Mouse (Mus musculus) MEL (cell line): ENCODE data around the gene Gata3. TPM values are rescaled to one million over a fixed set of nuclear protein-coding genes. Genes with fewer than 3 reads are reported as not detected.

Experiments
- DNase-seq: peaks from one replicate; pipeline ENCODE4 v3.0.0; 2011; ENCODE audit warnings: low read depth, low spot score
- H3K27ac ChIP-seq: 2 replicates; pipeline ENCODE4 v1.5.1; 2012; ENCODE audit warnings: low read depth, mild to moderate bottlenecking, control low read depth, low read length, moderate library complexity; ENCODE audit not compliant: control insufficient read depth
- H3K27me3 ChIP-seq, 2 experiments: fragments of 150-350 bp in 1 of 2; sonication (generic) in 1 of 2; 2 replicates each; pipeline ENCODE4 v1.6.1; 2012; ENCODE audit warnings: low read length in 2 of 2, mild to moderate bottlenecking in 2 of 2, improper control_type of control experiment in 1 of 2, moderate library complexity in 1 of 2; ENCODE audit not compliant: insufficient read depth in 2 of 2, control insufficient read depth in 1 of 2
- H3K36me3 ChIP-seq, 2 experiments: 2 replicates each; pipeline ENCODE4 v1.6.1; 2012 to 2014; ENCODE audit warnings: low read length in 2 of 2, improper control_type of control experiment in 1 of 2, inconsistent platforms in 1 of 2, mild to moderate bottlenecking in 1 of 2; ENCODE audit not compliant: insufficient read depth in 2 of 2, control insufficient read depth in 1 of 2
- H3K4me1 ChIP-seq, 2 experiments: fragments of 150-350 bp in 1 of 2; sonication (generic) in 1 of 2; 2 replicates each; pipeline ENCODE4 v1.6.1; 2012; ENCODE audit warnings: low read length in 2 of 2, improper control_type of control experiment in 1 of 2, mild to moderate bottlenecking in 1 of 2; ENCODE audit not compliant: insufficient read depth in 2 of 2, control insufficient read depth in 1 of 2
- H3K4me3 ChIP-seq, 2 experiments: fragments of 150-350 bp in 1 of 2; sonication (generic) in 1 of 2; 2 replicates each; pipeline ENCODE4 v1.5.1; 2012; ENCODE audit warnings: low read depth in 2 of 2, low read length in 2 of 2, mild to moderate bottlenecking in 2 of 2, moderate library complexity in 2 of 2, control low read depth in 1 of 2, improper control_type of control experiment in 1 of 2; ENCODE audit not compliant: control insufficient read depth in 1 of 2, insufficient read depth in 1 of 2
- H3K79me2 ChIP-seq: 2 replicates; pipeline ENCODE4 v1.6.1; 2012; ENCODE audit warnings: mild to moderate bottlenecking, low read length, moderate library complexity; ENCODE audit not compliant: control insufficient read depth, poor library complexity, insufficient read depth
- H3K9ac ChIP-seq: 2 replicates; pipeline ENCODE4 v1.6.1; 2012; ENCODE audit warnings: low read depth, mild to moderate bottlenecking, control low read depth, low read length, moderate library complexity; ENCODE audit not compliant: control insufficient read depth, poor library complexity, severe bottlenecking
- H3K9me3 ChIP-seq: fragments of 150-350 bp; sonication (generic); replicated peaks from 2 replicates; pipeline ENCODE4 v1.6.1; 2012; ENCODE audit warnings: mild to moderate bottlenecking, low read length, improper control_type of control experiment, moderate library complexity; ENCODE audit not compliant: insufficient read depth
- BHLHE40 ChIP-seq: IDR thresholded peaks from 2 replicates; pipeline ENCODE4 v1.6.1; 2012; ENCODE audit warnings: low read depth, mild to moderate bottlenecking, inconsistent platforms, low read length, improper control_type of control experiment, borderline replicate concordance
- CHD1 ChIP-seq: IDR thresholded peaks from 2 replicates; pipeline ENCODE4 v1.6.1; 2012; ENCODE audit warnings: low read depth, mild to moderate bottlenecking, inconsistent platforms, low read length, improper control_type of control experiment
- CHD2 ChIP-seq: IDR thresholded peaks from 2 replicates; pipeline ENCODE4 v1.6.1; 2011; ENCODE audit warnings: low read length, improper control_type of control experiment
- CTCF ChIP-seq, 3 experiments: IDR thresholded peaks in 2 of 3; conservative IDR thresholded peaks in 1 of 3; 2 replicates each; pipeline ENCODE4 v1.5.1; 2011 to 2012; ENCODE audit warnings: low read length in 3 of 3, low read depth in 2 of 3, mild to moderate bottlenecking in 2 of 3, improper control_type of control experiment in 1 of 3, inconsistent platforms in 1 of 3, mixed read lengths in 1 of 3, moderate library complexity in 1 of 3; ENCODE audit not compliant: control insufficient read depth in 1 of 3, insufficient read depth in 1 of 3, poor library complexity in 1 of 3, severe bottlenecking in 1 of 3
- EP300 ChIP-seq, 2 experiments: IDR thresholded peaks; 2 replicates each; pipeline ENCODE4 v1.6.1; 2011; ENCODE audit warnings: improper control_type of control experiment in 2 of 2, low read length in 2 of 2, low read depth in 1 of 2, mild to moderate bottlenecking in 1 of 2
- ETS1 ChIP-seq: IDR thresholded peaks from 2 replicates; pipeline ENCODE4 v1.6.1; 2012; ENCODE audit warnings: low read depth, mild to moderate bottlenecking, inconsistent platforms, low read length, improper control_type of control experiment, moderate library complexity
- GABPA ChIP-seq: IDR thresholded peaks from 2 replicates; pipeline ENCODE4 v1.6.1; 2012; ENCODE audit warnings: low read depth, mild to moderate bottlenecking, inconsistent platforms, low read length, improper control_type of control experiment, moderate library complexity
- GATA1 ChIP-seq: IDR thresholded peaks from 2 replicates; pipeline ENCODE4 v1.6.1; 2011; ENCODE audit warnings: low read depth, low read length, improper control_type of control experiment
- JUND ChIP-seq: IDR thresholded peaks from 2 replicates; pipeline ENCODE4 v1.6.1; 2011; ENCODE audit warnings: low read depth, mild to moderate bottlenecking, improper control_type of control experiment, low read length
- MAX ChIP-seq: IDR thresholded peaks from 2 replicates; pipeline ENCODE4 v1.6.1; 2011; ENCODE audit warnings: low read length, improper control_type of control experiment
- MXI1 ChIP-seq: IDR thresholded peaks from 2 replicates; pipeline ENCODE4 v1.6.1; 2011; ENCODE audit warnings: mild to moderate bottlenecking, low read depth, low read length, improper control_type of control experiment
- MYB ChIP-seq: IDR thresholded peaks from 2 replicates; pipeline ENCODE4 v1.6.1; 2011; ENCODE audit warnings: mild to moderate bottlenecking, low read depth, low read length, improper control_type of control experiment
- MYC ChIP-seq: IDR thresholded peaks from 2 replicates; pipeline ENCODE4 v1.6.1; 2011; ENCODE audit warnings: low read depth, mild to moderate bottlenecking, low read length, improper control_type of control experiment, moderate library complexity
- NRF1 ChIP-seq: IDR thresholded peaks from 2 replicates; pipeline ENCODE4 v1.6.1; 2014; ENCODE audit warnings: low read depth, mild to moderate bottlenecking, inconsistent platforms, low read length, improper control_type of control experiment, moderate library complexity; ENCODE audit not compliant: poor library complexity, insufficient read depth, severe bottlenecking
- POLR2A ChIP-seq, 2 experiments: IDR thresholded peaks; 2 replicates each; pipeline ENCODE4 v1.6.1; 2011 to 2012; ENCODE audit warnings: low read length in 2 of 2, mild to moderate bottlenecking in 2 of 2, control low read depth in 1 of 2, improper control_type of control experiment in 1 of 2, low read depth in 1 of 2, moderate library complexity in 1 of 2; ENCODE audit not compliant: control insufficient read depth in 1 of 2, insufficient read depth in 1 of 2, poor library complexity in 1 of 2
- POLR2AphosphoS2 ChIP-seq: IDR thresholded peaks from 2 replicates; pipeline ENCODE4 v1.6.1; 2011; ENCODE audit warnings: low read length, improper control_type of control experiment
- RAD21 ChIP-seq: IDR thresholded peaks from 2 replicates; pipeline ENCODE4 v1.6.1; 2011; ENCODE audit warnings: mild to moderate bottlenecking, low read depth, low read length, improper control_type of control experiment
- RCOR1 ChIP-seq: IDR thresholded peaks from 2 replicates; pipeline ENCODE4 v1.6.1; 2012; ENCODE audit warnings: low read depth, mild to moderate bottlenecking, inconsistent platforms, low read length, improper control_type of control experiment
- UBTF ChIP-seq: IDR thresholded peaks from 2 replicates; pipeline ENCODE4 v1.6.1; 2012; ENCODE audit warnings: low read depth, mild to moderate bottlenecking, inconsistent platforms, low read length, improper control_type of control experiment, moderate library complexity, borderline replicate concordance; ENCODE audit not compliant: insufficient read depth
- USF2 ChIP-seq, 2 experiments: IDR thresholded peaks; 2 replicates each; pipeline ENCODE4 v1.6.1; 2011 to 2012; ENCODE audit warnings: improper control_type of control experiment in 2 of 2, low read length in 2 of 2, borderline replicate concordance in 1 of 2, inconsistent platforms in 1 of 2, low read depth in 1 of 2, mild to moderate bottlenecking in 1 of 2; ENCODE audit not compliant: insufficient read depth in 1 of 2
- ZC3H11A ChIP-seq: IDR thresholded peaks from 2 replicates; pipeline ENCODE4 v1.6.1; 2012; ENCODE audit warnings: low read depth, mild to moderate bottlenecking, inconsistent platforms, low read length, improper control_type of control experiment
- polyA plus RNA-seq, 2 experiments: library from polyadenylated mRNA; stranded (reverse) in 1 of 2; unstranded in 1 of 2; fragments of >175 nt in 1 of 2; fragments of >200 nt in 1 of 2; gene quantifications; 2 replicates each; pipeline versions ENCODE4 v1.2.1 to v1.2.4; 2012; ENCODE audit warnings: low replicate concordance in 2 of 2, low read depth in 1 of 2; ENCODE audit not compliant: insufficient read length in 2 of 2, insufficient read depth in 1 of 2, missing spikeins in 1 of 2
- total RNA-seq: library from RNA; depleted of rRNA; stranded (reverse); fragments of 300-350 nt; gene quantifications from 2 replicates; pipeline ENCODE4 v1.2.3, GENCODE M21; 2012

Gene Gata3
- total and polyA plus RNA-seq, 3 experiments = 0.12 to 2.0 TPM; not detected in 1

DNA sequence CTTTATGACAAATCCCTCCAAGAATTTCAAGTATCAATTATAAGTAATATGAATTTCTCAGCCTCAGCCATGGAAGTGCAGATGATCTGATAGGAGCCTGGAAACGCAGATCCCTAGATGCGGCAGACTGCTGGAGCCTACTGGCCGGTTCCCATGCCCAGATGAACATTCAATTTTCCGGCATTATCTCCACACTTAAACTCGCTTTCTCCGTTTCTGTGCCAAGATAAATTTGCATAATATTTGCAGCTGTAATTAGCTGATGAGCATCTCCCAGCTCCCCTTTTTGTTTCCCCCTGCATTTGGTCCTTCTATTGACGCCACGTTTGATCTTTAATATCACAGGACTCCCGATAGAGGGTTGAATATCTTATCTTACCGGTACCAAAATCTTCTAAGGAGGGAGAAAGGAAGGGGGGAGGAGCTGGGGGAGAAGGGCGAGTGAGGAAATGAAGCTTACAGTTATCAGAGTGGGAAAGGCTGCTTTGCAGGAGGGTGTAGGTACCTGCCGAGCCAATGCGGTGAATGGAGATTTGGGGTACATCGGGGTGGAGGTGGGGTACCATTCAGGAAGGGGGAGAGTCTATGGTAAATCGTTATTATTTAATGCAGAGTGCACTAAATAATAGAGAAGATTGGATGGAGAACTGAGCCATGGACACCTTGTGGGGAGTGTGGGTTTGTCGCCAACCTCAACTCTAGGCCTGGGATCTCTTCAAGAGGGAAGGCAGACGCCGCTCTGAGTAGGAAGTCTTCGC, 5.2 kb upstream of the Gata3 start:
- Histone ChIP-seq H3K9ac (no peak overlapping the region; the same call in 1 of the 2 replicates), H3K79me2 (no peaks in the 10 kb centered on the region), H3K9me3 (no peaks in the 10 kb centered on the region), H3K36me3 (peaks cover 0 to 19% of the 10 kb centered on the region in 2 experiments; a peak in 2 of 4 replicates), H3K27ac (no peak overlapping the region), H3K4me1 (peaks cover 7 to 27% of the 10 kb centered on the region in 2 experiments)
- no peak for TF ChIP-seq POLR2AphosphoS2
- TF ChIP-seq MYC = no peak
- TF ChIP-seq MXI1 = peak; percentile 28; the same call in 1 of the 2 replicates
- TF ChIP-seq USF2 (IDR thresholded peaks at IDR 0.05; ENCODE audit: borderline replicate concordance in 1 of 2, insufficient read depth in 1 of 2, low read depth in 1 of 2, low read length in 2 of 2) = no peak
- no peak for TF ChIP-seq MYB
- no peak for TF ChIP-seq MAX
- no peak for TF ChIP-seq RAD21
- no peak for TF ChIP-seq CTCF (IDR thresholded peaks at IDR 0.05 in 2 of 3, conservative IDR thresholded peaks at IDR 0.05 in 1 of 3; ENCODE audit: control insufficient read depth in 1 of 3, insufficient read depth in 1 of 3, low read depth in 2 of 3, low read length in 3 of 3, poor library complexity in 1 of 3, severe bottlenecking in 1 of 3)
- 0 out of 2 replicates have a peak, but pooled peaks have one; percentile 11 for TF ChIP-seq ETS1
- no peak for TF ChIP-seq RCOR1
- no peak for TF ChIP-seq NRF1
- no peak for TF ChIP-seq GATA1
- no peak for TF ChIP-seq POLR2A (IDR thresholded peaks at IDR 0.05; ENCODE audit: control insufficient read depth in 1 of 2, insufficient read depth in 1 of 2, low read depth in 1 of 2, low read length in 2 of 2, poor library complexity in 1 of 2)
- TF ChIP-seq UBTF = no peak
- TF ChIP-seq EP300 (IDR thresholded peaks at IDR 0.05; ENCODE audit: low read depth in 1 of 2, low read length in 2 of 2) = peak in 1 of 2 experiments; percentile 26; a peak in 2 of 4 replicates
- TF ChIP-seq CHD1 = no peak
- TF ChIP-seq JUND = no peak
- TF ChIP-seq GABPA = no peak
- no peak for TF ChIP-seq CHD2
- no peak for TF ChIP-seq BHLHE40
- TF ChIP-seq ZC3H11A = no peak
- TF ChIP-seq, all 39 proteins: peak for 3
- peak; percentile 44 for DNase-seq
- no peaks in the 10 kb centered on the region for H3K27me3 ChIP-seq
- peak overlapping the region; percentile 34 to 39 for H3K4me3 ChIP-seq
